Mouse (Mus musculus): Measurements from ENCODE around the gene Cldn10.
"Not testable (repeated sequence)": the region's sequence is repeated elsewhere in the genome, so short reads cannot be mapped to it uniquely, and the experiment has no call there.

Gene Cldn10

DNA sequence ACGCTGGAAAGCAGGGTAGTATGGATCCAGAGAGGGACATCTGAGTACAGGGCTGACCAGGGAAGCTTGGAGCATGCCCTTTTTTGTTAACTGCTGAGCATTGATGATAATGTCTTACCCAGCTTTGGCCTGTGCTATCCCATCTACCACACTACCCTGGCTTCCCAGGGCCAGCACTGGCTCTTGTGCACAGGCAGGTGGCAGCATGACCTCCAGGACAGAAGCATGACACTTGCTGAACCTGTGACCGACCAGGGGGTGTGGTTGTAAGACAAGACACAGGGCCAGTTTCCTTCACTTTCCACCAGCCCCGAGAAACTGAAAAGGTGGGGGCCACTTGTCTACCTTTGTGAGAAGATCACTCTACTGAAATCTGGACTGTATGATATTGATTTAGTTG lies 5.5 kb upstream of the Cldn10 start:
- DNase-seq (ENCODE audit: low spot score) = no peak

DNA sequence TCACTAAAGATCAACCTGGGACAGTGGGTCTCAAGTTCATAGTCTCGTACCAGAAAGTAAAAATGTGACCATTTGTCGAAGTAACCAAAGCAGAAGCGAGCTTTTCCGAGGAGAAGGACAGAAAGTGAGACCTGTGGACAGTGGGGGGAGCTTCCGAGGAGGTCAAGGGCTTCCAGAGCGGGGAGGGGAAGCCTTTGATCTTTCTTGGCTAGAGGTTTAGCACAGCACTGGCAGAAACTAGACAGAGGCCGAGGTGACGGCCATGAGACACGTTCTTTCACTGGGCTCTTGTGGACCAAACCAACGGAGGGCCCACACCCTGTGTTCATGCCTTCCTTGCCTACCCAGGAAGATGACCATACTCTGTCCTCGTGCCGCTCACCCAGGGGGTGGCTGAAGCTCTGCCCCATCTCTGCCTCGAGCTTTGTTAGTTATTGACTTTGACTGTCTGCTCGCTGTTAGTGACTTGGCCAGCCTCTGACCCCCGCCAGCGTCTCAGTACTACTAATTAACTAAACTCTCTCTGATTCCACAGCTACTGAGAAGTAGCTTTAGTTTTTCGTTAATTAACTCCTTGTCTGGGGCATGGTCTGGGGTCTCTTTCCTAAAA lies 4.3 kb upstream of the Cldn10 start:
- no peak for DNase-seq (ENCODE audit: low spot score)

DNA sequence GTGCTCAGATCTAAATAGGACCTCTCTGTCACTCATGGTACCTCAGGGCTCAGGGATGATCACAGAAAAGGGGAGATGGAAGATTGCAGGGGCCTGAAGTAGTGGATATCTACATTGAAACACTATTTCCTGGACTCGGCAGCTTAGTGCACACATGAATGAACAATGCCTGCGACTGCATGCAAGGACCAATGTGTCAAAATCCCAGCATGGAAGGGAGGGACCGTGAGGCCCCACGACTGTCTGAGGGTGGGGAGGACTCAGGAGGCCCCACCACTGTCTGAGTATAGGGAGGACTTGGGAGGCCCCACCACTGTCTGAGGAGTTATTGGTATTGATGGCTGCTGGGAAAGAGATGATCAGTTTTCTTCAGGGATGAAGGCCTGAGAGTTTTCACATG lies 2.5 kb downstream of the Cldn10 start:
- no peak for DNase-seq (ENCODE audit: low spot score)

DNA sequence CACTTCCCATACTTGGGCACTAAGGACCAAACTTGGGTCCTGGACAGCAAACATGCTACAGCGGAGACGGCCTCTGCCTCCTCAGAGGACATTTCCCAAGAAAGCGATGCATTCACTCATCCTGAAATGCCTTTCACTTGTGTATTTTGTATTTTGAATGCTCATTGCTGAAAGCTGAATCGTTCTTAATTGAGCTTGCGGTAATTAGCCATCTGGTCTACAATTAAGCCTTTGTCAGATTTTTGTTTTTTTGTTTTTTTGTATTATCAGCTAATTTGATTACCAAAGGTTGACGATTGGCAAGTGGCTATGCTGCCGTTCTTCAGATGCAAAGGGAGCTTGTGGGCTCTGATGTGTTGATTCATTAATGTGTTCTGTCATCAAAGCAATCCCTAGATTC lies 5.2 kb downstream of the Cldn10 start:
- no peak for DNase-seq (ENCODE audit: low spot score)

DNA sequence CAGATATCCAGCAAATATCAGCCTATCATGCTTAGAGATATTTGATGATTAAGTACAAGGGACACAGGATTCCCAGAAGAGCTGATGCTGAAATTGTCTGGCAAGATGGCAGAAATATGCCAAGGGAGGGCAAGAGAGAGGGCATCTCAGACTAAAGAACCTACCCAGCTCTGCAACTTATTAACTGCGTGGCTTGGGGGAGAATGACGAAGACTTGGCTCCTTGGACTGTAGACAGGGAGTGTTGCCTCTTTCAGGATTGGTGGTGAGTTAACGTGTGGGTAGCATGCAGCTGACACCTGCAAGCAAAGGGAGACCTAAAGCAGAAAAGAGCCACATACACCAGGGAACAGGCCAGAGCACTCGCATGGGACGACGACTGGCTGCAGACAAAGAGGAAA lies 5.7 kb downstream of the Cldn10 start:
- DNase-seq (ENCODE audit: low spot score) = no peak

DNA sequence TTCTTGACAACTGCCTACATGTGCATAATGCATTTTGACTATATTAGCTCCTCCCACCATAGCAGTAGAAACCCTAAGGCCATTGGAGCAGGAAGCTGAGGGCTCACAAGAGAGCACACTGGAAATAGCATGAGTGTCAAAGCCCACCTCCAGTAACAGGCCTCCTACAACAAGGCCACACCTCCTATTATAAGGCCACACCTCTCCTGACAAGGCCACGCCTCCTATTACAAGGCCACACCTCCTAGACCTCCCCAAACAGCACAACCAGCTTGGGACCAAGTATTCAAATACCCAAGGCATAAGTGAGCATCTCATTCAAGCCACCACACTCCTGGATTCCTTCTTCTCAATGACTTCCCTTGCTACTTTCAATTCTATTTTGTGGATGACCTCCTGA lies 6.5 kb downstream of the Cldn10 start:
- no peak for DNase-seq (ENCODE audit: low spot score)

DNA sequence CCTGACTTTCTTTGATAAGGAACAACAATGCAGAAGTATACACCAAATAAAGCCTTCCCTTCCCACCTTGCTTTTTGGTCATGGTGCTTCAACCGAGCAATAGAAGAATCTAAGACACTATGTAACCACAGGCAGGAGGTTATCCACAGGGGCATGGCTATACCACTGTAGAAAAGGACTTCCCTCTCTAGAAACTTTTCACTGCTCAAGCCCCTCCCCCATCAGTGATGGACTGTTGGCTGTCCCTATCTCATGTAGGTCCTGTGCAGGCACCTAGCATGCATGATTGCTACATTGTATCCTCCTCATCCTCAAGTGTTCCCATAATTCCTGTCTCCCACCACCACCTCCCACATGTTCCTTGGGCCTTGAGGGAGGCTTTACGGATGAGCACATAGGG lies 7.2 kb downstream of the Cldn10 start:
- DNase-seq (ENCODE audit: low spot score) = no peak

DNA sequence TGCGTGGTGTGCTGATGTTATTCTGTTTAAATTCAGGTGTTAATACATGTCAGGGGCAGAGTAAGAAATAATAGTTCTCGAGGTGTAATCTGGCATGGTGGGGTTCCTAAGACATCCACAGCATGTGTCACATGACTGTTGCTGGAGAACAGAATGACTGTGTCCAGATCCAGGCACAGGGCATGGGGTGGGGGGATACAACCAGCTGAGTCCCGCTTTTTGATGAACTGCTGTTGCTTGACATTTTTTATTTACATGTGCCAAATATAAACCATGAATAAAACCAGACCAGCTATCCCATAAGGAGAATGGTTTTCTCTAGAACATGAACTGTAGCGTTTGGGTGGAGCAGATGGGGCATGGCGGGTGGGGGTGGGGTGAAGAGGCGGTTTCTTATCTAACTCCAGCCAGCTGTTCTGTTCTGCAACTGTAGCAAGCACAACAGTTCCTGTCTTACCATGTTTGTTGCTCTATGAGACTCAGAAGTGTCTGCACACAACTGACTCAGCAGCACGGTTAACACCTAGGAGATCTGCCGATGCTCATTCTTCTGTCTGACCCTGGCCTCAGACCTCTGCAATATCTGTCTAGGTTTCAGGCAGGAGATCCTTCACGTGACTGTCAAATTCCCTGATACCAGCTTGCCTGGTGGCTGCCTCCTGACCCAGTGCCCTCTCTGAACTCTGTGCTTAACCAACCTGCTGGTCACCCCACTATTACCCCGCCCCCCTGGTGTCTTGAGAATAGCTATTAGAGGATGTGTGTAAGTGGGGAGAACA lies 8.4 kb downstream of the Cldn10 start:
- no peak for DNase-seq (ENCODE audit: low spot score)

DNA sequence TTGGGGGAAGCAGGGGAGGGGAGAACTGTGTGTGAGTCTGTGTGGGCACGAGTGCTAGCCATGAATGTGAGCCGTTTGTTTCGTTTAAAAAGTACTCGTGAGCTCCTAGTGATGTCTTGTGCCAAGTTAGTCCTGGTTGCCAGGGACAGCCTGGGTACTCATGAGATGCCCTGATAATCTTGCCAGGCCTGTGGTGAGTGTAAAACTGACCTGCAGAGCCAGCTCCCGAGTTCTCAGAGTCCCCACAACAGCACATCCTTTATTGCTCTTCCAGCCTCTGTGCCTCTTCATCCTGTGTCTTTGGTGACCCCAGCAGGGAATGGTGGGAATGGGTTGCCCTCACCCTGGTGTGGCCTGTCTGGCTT lies 9.0 kb downstream of the Cldn10 start:
- DNase-seq (ENCODE audit: low spot score) = no peak

DNA sequence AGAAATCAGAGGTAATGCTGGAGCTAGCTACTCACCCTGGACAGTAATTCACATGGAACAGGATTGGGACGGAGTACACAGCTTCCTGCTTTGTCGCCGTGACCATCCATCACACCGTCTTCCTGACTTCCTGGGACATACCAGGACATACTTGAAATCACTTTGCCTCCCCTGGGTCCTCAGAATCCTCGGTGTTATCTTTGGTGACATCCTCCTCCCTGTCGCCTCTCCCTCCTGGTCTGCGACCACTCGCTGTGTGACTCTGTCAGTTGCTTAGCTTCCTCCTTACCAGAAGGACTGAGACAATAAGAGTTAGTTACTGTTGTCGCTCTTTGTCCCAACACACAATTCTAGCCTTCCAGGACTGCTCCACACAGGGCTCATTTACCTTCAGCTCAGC lies 9.6 kb downstream of the Cldn10 start:
- DNase-seq (ENCODE audit: low spot score) = no peak

DNA sequence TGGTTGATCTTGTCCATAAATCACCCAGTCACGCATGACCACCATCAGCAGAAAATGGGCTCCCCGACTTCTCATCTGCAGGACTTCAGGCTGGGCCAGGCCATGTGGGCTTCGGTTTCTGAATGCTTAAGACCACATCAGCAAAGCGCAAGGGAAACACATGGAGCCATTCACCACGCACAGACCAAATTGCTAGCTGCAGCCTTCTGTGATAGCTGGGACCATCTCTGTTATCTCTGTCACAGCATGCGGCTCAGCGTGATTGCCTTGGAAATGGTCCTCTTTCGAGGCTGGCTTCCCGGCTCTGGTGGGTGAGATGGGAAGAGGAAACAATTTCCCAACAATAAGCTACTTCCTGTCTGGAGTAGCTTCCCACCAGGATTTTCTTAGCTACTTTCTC lies 12.2 kb downstream of the Cldn10 start:
- no peak for DNase-seq (ENCODE audit: low spot score)

DNA sequence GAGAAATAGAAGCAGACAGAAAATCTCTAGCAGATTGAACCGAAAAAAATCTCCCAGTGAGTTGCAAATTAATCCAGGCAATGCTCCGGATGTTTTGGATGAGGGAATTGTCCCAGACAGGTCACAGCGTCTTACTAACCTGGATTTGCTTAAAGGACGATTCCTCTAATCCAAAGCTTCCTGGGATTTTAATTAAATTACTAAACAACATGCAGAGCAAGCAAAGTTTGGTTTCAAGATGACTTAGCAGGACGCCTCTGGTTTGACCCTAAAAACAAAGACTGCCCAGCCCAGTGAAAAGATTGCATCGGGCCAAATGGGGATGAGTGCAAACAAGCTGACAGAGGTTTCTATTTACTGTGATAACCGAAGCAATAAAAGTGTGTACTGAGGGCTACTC lies 16.2 kb downstream of the Cldn10 start:
- no peak for DNase-seq (ENCODE audit: low spot score)

DNA sequence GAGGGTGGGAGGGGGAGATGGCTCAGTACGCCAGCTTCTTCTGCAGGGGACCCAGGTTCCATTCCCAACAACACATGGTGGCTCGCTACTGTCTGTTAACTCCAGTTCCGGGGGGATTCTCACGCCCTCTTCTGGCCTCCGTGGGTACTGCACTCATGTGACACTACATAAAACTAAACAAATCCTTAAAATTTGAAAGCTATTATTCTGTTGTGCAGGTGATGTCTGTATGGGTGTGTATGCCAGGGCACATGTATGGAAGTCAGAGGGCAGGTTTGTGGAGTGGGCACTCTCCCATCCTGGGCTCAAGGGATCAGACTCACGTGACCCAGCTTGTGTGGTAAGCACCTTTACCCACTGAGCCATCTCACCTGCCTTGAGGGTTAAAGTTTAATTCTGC lies 16.6 kb downstream of the Cldn10 start:
- DNase-seq (ENCODE audit: low spot score) = no peak

DNA sequence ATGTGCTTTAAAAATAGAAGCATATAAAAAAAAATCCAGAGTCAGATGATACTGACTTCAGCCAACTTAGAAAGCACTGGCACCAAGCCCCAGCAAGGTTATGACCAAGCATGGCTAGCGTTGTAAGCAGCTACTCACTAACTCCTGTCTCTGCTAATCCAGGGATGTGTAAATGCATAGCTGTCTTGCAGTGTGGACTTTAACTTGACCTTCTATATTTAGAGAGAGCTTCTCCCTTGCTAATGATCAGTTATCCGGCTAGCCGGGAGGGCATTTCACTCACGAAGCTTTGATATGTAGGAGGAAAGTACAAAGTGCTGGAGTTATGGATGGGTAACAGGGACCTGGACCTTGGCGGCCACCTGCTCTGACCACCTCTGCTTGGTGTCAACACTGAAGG lies 19.9 kb downstream of the Cldn10 start:
- DNase-seq (ENCODE audit: low spot score) = no peak

DNA sequence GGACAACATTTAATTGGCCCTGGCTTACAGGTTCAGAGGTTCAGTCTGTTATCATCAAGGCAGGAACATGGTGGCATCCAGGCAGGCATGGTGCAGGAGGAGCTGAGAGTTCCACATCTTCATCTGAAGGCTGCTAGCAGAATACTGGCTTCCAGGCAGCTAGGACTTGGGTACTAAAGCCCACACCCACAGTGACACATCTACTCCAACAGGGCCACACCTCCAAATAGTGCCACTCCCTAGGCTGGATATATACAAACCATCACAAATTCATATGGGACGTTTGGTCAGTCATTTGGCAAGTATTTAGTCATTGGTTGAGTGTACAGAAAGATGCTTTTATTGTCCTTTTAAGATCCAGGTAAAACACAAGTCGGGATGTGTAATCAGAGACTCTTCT lies 20.5 kb downstream of the Cldn10 start:
- DNase-seq (ENCODE audit: low spot score) = not testable (repeated sequence)

DNA sequence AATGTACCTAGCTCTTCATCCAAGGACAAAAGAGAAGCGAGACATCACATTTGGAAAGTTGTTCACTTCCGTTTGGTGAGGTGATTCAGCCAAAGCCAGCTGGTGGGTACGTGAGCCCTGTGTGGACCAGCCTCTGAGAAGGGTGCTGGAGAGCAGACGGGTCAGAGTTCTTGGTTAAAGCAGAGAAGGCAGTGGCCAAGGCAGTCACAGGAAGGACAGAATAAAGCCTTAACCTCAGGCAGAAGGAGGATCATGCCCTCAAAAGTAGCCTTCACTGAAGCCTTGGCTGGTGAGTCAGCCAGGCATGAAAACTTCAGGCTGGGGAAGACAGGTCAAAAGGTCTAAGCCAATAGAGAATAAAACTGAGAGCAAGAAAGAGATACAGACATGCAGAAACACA lies 22.0 kb downstream of the Cldn10 start:
- no peak for DNase-seq (ENCODE audit: low spot score)

DNA sequence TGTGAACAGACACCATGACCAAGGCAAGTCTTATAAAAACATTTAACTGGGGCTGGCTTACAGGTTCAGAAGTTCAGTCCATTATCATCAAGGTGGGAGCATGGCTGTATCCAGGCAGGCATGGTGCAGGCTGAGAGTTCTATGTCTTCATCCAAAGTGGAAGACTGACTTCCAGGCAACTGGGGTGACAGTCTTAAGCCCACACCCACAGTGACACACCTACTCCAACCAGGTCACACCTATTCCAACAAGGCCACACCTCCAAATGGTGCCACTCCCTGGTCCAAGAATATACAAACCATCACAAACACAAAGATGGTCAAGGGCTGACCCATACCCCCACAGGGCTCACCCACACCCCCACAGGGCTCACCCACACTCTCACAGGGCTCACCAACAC lies 23.5 kb downstream of the Cldn10 start:
- not testable (repeated sequence) for DNase-seq (ENCODE audit: low spot score)

DNA sequence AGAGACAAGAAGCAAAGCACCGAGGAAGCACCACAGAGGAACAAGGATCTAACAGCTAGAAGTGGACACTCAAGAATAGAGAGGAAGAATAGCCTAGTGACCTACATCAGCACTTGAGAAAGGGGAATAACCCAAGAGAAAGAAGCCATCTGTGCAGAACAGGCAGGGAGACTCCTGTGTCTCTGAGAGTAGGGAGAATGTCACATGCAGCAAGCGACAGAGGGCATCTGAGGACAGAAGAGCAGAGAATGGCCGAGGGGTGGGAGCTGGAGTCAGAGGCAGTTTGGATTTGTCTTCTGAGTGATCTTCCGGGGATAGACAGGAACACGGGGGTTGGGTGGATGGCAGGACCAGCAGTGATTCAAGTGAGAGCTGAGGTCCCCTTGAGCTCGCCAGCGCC lies 25.4 kb downstream of the Cldn10 start:
- DNase-seq (ENCODE audit: low spot score) = no peak

DNA sequence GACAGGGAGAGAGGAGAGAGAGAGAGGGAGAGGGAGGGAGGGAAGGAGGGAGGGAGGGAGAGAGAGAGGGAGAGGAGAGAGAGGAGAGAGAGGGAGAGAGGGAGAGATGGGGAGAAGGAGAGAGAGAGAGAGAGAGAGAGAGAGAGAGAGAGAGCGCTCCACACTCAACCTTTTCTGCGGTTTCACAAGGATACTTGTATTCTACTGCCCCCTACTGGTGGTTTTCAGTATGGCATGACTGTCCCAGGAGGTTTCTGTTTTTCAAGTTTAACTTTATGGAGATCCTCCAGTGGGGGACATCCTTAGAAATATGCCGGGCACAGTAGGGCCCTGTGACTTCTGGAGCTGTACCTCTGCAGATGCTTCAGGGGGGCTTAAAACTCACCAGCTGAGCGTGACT lies 28.8 kb downstream of the Cldn10 start:
- DNase-seq (ENCODE audit: low spot score) = no peak

DNA sequence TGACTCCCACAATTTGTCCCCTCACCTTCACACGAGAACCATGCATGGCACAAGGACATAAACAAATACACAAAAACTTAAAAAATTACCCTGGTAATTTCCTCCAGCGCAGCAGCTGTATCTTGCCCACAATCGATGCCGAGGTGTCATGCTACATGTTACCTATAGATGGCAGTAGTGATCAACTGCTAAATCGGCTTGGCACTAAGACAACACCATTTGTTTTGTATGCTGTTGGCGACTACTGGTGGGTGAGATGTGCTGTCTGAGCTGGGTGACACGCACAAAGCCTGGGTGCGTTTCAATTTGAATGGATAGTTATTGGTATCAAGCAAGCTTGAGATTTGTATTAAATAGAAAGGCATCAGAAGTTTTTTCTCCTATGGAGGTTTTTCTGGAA lies 32.4 kb downstream of the Cldn10 start:
- no peak for DNase-seq (ENCODE audit: low spot score)

DNA sequence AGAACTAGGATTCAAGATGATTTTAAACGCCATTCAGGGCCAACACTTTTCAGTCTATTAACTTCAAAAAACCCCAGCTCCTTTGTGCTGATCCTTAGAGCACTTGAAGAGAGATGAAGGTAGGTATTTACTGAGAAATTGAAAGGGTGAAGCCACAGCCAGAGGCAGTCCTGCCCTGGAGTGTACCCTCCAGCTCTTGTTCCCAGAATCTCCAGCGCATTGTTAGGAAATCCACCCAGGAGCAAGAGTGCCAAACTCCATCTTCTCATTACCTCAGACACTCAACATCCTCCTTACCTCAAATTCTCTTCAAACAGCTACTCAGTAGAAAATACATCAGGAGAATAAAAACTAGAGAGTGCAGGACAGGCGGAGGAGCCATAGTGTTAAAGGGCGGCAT lies 35.1 kb downstream of the Cldn10 start:
- DNase-seq (ENCODE audit: low spot score) = no peak

DNA sequence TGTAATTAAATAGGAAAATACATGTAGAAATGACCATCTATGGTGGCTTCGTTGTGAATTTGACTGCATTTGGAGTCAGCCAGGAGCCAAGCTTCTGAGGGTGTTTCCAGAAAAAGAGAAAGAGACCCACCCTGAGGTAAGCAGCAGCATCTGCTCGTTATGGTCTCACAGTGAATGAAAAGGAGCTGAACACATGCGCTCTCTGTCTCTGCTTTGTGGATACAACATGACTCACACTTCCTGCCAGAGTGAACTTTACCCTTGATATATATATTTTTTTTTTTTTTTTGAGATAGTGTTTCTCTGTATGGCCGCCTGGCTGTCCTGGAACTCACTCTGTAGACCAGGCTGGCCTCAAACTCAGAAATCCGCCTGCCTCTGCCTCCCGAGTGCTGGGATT lies 35.6 kb downstream of the Cldn10 start:
- no peak for DNase-seq (ENCODE audit: low spot score)

DNA sequence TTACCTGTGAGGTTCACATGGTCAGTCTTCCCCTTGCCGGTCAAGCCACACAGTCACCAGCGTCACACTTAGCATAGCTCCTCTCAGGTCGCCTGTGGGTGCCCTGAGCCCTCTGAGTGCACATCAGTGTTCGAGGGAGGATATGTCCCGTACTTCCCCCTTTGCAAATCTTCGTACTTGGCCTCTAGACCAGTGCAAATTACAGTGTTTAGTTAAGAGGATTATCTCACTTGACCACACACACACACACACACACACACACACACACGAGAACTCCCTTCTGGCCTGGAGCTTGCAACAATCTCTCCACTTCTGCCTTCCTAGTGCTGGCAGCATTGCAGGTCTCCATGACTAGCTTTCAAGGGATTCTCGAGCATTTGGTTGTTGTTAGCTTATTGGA lies 38.6 kb downstream of the Cldn10 start:
- no peak for DNase-seq (ENCODE audit: low spot score)

DNA sequence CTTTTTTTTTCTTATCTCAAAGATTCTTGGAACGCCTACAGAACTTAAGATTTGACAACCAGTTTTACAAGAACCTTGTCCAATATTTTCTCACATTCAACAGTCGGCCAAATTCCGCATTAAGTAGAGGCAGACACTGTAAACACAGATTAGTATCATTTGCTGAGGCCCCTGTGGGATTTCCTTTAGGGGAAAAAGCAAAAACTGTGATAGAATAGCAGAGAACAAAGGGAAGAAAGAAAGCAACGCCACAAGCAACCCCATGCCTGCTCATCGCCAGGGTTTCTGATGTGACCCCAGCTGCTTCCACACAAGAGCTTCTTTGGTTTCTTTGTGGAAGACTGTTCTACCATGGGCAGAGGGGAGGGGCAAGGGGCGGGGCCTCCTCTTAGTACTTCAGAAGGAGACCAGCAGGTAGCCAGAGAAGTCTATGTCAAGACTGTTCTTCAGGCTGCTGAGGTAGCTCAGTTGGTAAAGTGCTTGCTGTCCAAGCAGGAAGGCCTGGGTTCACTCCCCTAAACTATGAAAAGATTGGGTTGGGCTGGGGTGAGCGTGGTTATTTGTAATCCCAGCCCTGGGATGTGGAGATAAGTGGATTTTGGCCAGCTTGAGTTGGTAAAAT lies 39.7 kb downstream of the Cldn10 start:
- DNase-seq (ENCODE audit: low spot score) = no peak

Data from ovary, adult 18-20 months (tissue).